Mouse (Mus musculus): ENCODE results near the gene Ccdc92b.
"Not testable (repeated sequence)": the region's sequence is repeated elsewhere in the genome, so short reads cannot be mapped to it uniquely, and the experiment has no call there.

Ccdc92b gene

DNA sequence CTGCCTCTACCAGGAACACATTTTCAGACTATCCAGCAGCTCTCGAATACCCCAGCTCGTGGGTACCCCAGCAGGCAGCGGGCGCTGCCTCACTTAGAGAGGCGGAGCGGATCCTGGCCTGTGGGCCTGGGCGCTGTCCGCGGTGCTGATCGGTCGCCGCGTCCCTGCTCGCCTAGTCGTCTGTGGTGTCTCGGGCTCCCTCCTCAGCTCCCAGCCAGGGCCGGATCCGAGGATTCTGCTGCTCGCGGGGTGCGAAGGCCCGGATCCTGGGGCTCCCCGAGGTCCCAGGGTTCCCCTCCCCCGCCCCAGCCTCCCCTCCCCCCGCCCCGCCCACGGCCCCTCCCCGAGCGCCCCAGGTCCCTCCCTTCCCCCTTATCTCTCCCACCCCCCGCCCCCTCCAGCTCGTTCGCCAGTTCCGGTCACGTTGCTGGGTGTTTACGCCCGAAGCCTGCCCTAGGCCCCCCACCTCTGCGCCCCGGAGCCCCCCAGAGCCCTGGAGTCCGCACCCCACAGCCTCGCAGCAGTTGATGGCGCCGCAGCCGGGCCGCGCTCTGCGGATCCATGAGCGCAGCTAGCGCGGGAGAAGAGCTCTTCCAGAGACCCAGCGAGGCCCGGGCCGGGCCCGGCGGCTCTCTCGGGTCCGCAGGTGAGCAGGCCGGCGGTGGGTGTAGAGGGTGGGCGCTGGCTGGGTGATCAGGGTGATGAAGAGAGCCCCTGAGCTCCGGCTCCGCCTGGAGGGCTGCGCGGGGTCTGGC, at the start of gene Ccdc92b:
TSS of gene Ccdc92b (plus strand) at position 405 of the 755 bp plus-strand sequence.
- DNase-seq (ENCODE audit: low read depth, low spot score), result no peak

DNA sequence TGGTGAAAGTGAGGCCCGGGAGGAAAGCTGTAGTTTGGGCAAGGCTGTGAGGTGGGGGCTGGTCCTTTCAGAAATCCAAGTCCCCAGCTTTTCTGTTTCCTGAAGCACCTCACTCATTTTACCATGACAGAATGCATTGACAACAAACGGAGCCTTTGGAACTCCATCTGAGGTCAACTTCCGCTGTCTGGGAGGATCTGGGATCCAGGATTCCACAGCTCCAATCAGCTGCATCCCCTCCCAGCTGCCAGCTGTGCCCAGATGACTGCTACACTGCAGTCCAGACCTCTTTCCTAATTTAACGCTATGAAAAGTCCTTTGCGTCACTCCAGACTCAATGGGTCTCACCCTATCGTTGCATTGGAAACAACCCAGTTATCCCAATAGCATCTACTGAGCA, 49.7 kb upstream of the Ccdc92b start:
- DNase-seq (ENCODE audit: low read depth, low spot score), result no peak

DNA sequence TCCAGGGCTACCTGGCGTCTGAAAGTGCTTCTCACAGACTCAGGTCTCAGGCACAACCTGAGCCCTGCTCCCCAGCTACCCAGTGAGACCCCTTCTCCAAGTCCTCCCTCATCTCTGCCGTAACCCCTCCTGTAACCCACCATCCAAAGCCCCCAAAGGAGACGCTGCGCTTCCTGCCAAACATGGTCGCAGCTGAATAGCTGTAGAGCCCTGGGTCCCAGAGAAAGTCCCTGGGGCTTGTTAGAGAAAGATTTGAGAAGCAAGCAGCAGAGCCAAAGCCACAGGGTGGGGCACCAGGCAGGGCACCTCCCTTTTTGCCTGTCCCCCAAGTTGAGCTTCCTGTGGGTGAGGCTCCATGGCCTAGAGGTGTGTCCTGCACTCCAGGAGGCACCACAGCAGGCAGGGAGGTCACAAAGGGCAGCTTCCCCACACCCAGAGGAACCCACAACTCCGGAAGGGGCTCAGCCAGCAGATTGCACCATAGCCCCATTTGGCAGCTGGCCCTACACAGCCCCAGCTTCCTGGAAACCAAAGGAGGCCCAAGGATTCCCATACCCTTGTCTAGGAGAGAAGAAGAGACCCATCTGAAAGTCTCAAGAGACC, 46.8 kb upstream of the Ccdc92b start:
- DNase-seq (ENCODE audit: low read depth, low spot score), result no peak

DNA sequence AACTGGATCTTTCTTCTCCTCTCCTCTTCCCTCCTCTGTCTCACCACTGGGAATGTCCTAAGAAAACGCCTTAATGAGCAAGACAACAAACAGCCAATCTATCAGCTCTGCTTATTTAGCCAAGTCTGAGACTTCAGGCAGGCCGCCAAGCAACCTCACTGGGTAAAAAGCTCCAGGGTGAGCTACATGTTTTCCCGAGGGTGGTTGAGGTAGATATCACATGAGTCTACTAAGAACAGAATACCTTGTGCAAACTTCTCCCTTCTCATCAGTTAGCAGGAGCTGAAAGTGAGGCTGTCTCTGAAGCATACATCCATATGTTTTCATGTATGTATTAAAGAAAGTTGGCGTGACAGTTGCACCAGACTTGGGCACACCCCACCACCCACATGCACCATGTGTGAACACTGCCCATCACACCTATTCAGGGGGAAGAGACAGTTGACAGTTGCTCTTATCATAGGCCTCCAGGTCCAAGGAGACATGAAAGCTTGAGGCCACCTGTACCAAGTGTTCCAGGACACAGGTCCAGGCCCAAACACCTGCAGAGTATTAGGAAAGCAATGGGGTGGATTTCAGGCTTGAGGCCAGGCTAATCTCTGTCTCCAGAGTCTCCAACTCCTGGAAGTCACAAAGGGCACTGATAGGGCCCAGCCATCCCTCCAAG, 44.5 kb upstream of the Ccdc92b start:
- DNase-seq (ENCODE audit: low read depth, low spot score), result no peak

DNA sequence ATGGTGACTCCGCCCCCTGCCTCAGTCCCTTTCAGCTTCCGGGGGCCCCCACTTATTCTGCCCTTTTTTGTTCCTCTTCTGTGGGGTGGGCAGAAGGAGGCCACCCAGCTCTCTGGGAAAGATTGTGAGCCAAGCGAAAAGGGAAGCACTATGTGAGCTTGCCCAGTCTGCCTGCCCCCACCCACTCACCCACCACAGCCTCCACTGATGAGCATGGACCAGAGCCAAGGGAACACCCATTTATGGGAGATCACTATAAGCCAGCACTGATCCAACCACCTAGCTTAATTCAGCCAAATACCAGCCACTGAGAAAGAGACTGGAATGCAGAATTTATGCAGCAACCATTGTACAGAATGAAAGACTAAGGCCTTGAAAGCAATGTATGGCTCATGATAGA, 43.5 kb upstream of the Ccdc92b start:
- DNase-seq (ENCODE audit: low read depth, low spot score), result no peak

DNA sequence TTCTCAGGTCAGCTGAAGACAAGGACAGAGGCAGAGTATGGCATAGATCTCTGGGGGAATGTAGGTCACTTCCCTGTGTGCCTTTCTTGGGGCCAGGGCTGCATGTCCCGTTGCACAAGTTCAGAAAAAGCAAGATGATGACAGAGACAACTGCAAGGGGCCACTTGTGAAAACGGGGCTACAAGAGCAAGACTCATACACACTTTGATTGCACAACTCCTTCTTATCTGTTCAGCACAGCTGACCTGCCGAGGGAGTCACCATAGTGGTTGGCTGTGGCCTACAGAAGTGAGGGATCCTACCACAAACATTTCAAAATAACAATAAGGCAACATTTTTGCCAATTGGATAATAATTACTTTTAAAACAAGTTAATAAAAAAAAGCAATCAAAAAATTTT, 42.3 kb upstream of the Ccdc92b start:
- no peak for DNase-seq (ENCODE audit: low read depth, low spot score)

DNA sequence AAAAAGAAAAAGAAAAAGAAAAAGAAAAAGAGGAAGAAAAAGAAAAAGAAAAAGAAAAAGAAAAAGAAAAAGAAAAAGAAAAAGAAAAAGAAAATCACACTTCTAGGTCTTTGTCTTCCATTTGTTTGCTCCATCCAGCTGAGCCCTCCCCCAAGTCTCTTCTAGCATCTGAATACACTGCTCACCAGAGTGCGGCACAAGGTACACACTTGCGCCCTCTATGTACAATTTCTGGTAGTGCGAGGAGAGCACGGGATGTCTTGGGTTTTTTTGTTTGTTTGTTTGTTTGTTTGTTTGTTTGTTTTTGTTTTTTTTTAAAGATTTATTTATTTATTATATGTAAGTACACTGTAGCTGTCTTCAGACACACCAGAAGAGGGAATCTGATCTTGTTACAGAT, 38.1 kb upstream of the Ccdc92b start:
- DNase-seq (ENCODE audit: low read depth, low spot score), result not testable (repeated sequence)

DNA sequence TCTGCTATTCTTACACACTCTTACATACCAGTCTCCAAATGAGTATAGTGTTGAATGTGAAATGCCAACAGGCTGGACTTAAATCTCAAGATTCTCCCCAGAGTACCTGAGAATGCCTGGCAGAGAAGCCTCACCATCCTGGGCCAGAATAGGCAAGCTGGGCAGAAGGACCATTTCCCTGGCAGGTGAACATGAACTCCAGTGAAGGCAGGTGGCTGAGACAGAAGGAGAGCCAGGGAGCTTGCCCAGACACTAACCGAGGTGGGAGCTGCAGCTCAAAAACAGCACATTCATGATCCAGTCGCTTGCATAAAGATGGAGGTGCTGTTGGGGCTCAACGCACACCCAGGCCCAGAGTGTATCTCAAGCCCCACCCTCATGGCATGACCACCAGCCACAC, 36.9 kb upstream of the Ccdc92b start:
- no peak for DNase-seq (ENCODE audit: low read depth, low spot score)

DNA sequence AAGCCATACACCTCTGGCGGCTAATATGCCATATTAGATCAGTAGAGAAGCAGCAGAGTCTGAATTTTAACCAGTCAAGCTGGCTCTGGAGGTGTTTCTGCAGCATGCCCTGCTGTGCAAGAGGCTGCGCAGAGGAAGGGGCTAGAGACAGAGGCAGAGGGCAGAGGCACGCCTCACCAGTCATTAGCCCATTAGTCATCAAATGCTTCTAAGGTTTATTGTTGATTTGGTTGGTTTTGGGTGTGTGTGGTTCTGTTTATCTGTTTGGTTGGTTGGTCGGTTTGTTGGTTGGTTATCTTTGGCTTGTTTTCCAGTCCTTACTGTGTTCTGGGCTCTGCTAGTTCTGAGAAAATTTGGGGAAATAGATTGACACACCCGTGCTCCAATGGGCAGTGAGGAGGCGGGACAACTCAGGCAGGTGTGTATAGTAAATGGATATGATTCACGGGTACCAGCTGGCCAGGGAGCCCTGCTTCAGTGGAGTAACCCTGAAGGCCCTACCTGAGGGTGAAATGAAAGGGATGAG, 35.5 kb upstream of the Ccdc92b start:
- DNase-seq (ENCODE audit: low read depth, low spot score), result no peak

DNA sequence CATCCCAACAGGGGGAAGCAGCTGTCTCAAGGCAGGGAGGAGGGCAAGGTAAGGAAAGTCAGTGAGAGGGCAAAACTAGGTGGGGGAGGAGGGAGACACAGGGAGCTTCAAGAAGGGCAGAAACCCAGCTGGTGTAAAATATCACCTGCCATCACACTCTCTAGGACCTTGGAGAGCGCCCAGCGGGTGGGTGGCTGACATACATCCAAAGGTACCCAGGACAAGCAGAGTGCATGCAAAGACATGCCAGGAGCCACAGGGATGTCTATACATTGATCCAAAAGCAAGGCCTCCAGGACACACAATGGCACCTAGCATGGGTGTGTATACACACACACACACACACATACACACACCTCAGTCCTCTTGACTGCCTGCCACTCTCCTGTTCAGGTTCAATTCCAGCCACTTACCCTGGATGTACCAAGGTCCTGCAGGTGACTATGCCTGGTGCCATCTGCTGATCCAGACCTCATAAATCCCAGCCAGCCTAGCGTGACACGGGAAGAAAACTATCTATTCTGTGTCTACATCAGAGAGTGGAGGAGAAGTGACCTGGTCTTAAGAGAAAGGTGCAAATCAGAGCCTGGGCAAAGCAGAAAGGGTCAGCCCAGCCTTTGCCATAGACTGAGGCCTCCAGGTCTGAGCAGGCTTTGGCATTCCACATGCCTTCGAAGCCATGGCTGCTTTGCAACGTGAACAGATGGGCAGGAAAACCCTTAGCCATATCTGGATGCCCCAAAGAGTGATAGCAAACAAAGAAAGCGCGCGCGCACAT, 34.3 kb upstream of the Ccdc92b start:
- no peak for DNase-seq (ENCODE audit: low read depth, low spot score)

DNA sequence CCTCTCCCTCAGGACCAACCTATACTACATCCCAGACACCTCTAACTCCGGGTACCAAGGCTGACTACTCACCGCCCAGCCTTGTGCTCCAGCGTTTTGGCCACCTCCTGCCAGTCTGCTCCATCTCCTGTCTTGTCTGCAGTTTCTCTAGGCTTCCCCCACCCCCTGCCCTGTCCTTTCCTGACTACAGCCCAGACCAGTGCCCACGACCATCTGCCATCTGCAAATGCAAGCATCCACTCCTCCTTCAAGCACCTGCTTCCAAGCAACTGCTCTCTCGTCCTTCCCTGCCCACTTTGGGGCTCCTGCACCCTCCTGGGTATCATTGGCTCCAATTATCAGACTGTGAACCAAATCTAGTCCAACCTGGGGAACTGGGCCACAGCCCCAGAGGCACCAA, 33.0 kb upstream of the Ccdc92b start:
- no peak for DNase-seq (ENCODE audit: low read depth, low spot score)

DNA sequence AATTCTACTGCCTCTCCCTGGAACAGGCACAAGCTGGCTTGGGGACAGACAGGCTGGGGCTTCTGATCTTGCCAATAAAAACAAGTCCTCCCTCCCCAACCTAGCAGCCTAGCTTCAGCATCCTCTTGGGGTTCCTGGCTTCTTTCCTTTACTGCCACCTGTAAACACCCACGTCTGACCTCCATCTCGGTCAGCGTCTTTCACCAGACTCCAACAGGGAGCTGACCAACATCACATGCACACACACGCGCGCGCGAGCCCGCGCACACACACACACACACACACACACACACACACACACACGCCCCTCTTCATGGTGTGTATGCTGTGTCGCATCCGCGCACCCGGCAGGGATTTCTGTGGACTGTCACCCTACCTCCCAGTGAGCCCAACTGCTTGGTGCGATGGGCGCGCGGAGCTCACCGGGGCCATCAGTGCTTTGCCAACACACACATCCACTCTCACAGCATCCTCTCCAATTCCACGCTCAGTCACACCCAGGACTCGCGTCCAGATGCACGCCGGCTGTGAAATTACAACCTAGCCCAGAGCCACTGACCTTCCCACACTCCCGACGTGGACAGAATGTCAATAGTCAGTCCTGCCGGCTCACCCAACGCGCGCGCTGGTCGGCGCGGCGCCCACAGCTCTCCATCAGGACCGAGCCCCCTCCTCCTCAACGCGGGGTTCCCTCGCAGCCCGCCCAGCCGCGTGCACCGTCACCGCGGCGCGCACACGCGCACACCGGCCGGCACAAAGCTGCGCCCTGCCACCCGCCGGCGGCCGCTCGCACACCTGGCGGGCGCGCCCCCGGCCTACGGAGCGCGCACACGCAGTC, 29.8 kb upstream of the Ccdc92b start:
- no peak for DNase-seq (ENCODE audit: low read depth, low spot score)

DNA sequence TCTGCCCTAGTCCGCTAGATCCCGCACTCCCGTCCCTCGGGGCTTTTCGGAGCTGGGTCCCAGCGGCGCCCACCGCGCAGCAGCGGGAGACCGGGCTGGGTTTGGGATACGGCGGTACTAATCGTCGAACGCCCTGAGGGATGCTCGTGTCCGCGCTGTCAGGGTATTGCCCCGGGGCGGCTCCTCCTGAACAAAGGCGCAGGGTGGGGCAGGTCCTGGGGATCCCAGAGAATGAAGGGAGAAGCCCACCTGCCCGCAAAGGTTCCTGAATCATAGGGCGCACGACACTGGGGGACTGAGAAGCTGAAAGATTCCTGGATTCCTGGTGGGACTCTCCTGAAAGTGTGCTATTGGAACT, 29.2 kb upstream of the Ccdc92b start:
- DNase-seq (ENCODE audit: low read depth, low spot score), result no peak

DNA sequence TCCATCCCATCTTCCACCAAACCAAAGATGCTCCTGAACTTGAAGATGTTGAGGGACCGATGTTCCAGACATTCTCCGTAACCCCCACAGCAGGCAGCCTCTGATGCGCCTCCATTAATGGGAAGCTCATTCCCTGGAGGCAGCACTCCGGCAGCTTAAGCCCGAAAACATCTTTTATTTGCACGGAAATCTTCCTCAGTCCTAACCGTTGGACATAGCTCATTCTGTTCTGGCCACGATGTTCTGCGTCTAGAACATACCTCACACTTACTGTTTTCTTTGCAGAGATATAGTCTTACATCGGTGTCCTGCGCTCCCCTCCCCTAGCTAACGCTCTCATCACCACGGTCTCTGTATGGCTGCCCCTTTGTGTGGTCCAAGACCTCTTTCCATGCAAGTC, 28.7 kb upstream of the Ccdc92b start:
- DNase-seq (ENCODE audit: low read depth, low spot score), result no peak

DNA sequence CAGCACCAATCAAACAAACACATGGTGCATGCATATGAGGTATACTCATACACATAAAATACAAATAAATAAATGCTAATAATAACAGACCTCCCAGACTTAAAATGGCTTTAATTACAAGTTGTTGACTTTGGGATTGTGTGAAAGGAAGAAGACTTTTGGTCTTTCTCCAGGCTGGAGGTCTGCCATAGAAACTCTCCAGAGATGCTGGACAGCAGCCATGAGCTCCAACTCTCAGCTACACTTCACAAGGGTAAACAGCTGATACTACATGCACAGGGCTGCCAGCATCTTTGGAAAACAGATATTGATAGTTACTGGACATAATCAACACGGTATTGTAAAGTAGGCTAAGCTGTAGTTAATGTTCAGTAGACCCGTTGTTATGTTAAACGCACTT, 27.2 kb upstream of the Ccdc92b start:
- no peak for DNase-seq (ENCODE audit: low read depth, low spot score)

DNA sequence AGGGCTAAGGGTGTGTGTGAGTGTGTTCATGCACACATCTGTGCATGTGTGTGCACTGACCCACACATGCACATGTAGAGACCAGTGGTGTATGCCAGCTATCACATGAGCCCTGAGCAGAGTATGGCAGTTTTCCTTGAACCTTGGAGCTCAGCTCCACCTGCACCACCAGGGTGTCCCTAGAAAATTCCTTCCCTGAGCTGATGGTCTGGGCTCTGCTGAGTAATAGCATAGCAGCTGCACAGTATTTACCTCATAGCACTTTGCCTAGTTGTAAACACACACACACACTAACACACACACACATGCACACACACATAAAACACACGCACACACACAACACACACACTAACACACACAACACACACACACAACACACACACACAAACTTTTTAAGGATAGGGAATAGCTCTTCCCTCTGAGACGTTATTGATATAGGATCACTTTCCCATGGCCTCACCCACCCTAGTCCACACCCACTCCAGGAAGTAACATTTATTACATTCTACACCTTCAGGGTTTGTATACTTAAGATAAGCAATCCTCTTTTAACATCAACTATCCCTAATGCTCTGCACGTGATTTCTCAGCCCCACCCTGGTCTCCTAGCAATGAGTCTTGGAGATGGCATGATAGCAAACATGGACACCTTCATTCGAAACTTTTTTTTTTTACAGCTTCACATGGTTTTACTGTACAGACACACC, 22.0 kb upstream of the Ccdc92b start:
- DNase-seq (ENCODE audit: low read depth, low spot score), result no peak

DNA sequence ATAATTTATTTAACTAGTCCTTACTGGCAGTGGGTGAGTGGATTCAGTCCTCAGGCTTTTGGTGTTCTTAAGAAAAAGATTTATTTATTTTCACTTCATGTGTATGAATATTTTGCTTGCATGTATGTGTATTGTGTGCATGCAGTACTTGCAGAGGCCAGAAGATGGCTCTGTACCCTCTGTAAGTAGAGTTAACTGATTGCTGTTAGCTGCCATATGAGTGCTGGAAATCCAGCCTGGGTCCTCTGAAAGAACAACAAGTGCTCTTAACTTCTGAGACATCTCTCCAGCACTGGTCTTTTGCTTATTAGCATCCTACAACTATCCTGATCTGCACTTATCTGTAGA, 21.4 kb upstream of the Ccdc92b start:
- DNase-seq (ENCODE audit: low read depth, low spot score), result no peak

DNA sequence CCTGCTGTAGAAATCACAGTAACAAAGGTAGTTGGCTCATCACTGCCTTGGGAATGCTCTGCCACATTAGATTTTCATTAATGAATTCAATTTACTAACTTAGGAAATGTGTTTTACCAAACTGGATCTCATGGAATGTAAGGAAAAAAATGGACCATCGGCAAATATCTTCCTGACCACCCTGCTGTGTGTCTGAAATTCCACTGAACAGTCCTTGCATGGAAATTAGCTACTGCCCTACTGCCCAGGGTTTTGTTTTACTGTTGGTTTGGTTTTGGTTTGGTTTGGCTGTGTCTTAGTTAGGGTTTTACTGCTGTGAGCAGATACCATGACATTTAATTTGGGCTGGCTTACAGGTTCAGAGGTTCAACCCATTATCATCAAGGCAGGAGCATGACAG, 17.1 kb upstream of the Ccdc92b start:
- no peak for DNase-seq (ENCODE audit: low read depth, low spot score)

DNA sequence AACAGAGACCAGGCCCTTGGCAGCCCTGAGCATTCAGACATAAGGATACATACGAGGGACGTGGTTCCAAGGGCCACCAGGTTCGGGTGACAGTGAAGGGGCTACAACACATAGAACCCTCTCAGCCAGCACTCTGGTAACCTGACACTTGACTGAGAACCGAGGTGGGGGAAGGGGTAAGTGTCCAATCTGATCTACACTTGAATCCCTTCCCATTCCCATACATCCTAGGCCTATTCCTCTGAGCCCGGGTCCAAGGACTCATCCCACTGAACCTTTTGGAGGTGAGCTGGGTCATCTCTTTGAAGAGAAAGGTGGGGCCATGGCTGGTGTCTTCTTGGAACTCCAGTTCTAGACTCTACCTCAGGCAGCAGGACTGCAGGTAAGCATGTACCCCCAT, 9.3 kb upstream of the Ccdc92b start:
- DNase-seq (ENCODE audit: low read depth, low spot score), result no peak

DNA sequence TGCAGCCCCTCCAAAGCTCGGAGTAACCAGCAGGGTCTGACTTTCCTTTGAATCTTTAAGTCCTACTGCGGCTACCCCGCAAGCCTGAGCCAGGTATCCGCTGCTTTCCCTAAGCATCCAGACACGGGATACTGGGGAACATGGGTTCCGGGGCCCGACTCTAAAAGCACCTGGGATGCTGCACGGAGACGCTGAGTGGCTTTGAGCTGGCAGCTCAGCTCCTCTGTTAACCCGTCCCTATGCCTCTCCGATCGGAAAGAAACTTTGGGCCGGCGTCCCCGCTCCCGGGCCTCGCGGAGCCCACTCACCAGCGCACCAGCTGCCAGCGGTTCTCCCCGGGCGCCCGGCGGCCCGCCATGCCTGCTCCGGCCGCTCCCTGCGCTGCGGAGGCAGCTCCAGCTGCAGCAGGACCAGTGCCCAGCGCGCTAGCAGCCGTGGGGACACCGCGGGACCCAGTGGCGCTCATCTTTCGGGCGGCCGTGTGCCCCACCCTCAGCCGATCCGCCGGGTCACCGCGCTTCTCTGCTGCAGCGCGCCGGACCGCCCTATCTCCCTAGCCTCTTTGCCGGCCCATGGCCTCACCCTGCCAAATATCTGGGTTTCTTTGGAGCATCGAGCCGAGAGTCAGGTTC, 8.7 kb upstream of the Ccdc92b start, which contains the start of gene Rap1gap2:
TSS of gene Rap1gap2 (minus strand) at position 371 of the 632 bp plus-strand sequence.
- no peak for DNase-seq (ENCODE audit: low read depth, low spot score)

Data from retina, adult 2 months (tissue).